Mouse (Mus musculus): Measurements from ENCODE around the gene Gm45711. TPM values are rescaled to one million over a fixed set of nuclear protein-coding genes. Genes with fewer than 3 reads are reported as not detected.
"Not testable (repeated sequence)": the region's sequence is repeated elsewhere in the genome, so short reads cannot be mapped to it uniquely, and the experiment has no call there.

The Gm45711 gene
- total and polyA plus RNA-seq, 3 experiments: not detected

- DNase-seq (ENCODE audit: low read depth, low spot score); H3K4me3 ChIP-seq (ENCODE audit: control insufficient read depth in 1 of 2, insufficient read depth in 1 of 2, low read depth in 2 of 2, low read length in 2 of 2); H3K4me1 ChIP-seq (ENCODE audit: control insufficient read depth in 1 of 2, insufficient read depth in 2 of 2, low read length in 2 of 2); H3K79me2 ChIP-seq (ENCODE audit: control insufficient read depth, insufficient read depth, low read length, poor library complexity); H3K9me3 ChIP-seq (replicated peaks; ENCODE audit: insufficient read depth, low read length); H3K9ac ChIP-seq (ENCODE audit: control insufficient read depth, low read depth, low read length, poor library complexity, severe bottlenecking); H3K27me3 ChIP-seq (ENCODE audit: control insufficient read depth in 1 of 2, insufficient read depth in 2 of 2, low read length in 2 of 2); H3K36me3 ChIP-seq (ENCODE audit: control insufficient read depth in 1 of 2, insufficient read depth in 2 of 2, low read length in 2 of 2); H3K27ac ChIP-seq (ENCODE audit: control insufficient read depth, low read depth, low read length): not testable (repeated sequence)
Observed at GRCm38 (mm10) chr8:104261802-104262201, 48.1 kb downstream of the Gm45711 start.

- peak; percentile 67 for DNase-seq (ENCODE audit: low read depth, low spot score)
- TF ChIP-seq SMC3 (IDR thresholded peaks at IDR 0.05; ENCODE audit: low read depth, low read length) (peak; percentile 64), MAX (IDR thresholded peaks at IDR 0.05; ENCODE audit: low read length) (no peak), RAD21 (IDR thresholded peaks at IDR 0.05; ENCODE audit: low read depth, low read length) (peak; percentile 42), ZC3H11A (IDR thresholded peaks at IDR 0.05; ENCODE audit: low read depth, low read length) (peak; percentile 25; the same call in 1 of the 2 replicates), E2F4 (IDR thresholded peaks at IDR 0.05; ENCODE audit: borderline replicate concordance, low read depth, low read length) (no peak), CTCF (IDR thresholded peaks at IDR 0.05 in 2 of 3, conservative IDR thresholded peaks at IDR 0.05 in 1 of 3; ENCODE audit: control insufficient read depth in 1 of 3, insufficient read depth in 1 of 3, low read depth in 2 of 3, low read length in 3 of 3, poor library complexity in 1 of 3, severe bottlenecking in 1 of 3) (peak; percentile 70 to 83 (median 78))
- peaks cover 4 to 17% of the 10 kb centered on the region in 2 experiments for H3K4me1 ChIP-seq (ENCODE audit: control insufficient read depth in 1 of 2, insufficient read depth in 2 of 2, low read length in 2 of 2)
Observed at GRCm38 (mm10) chr8:104253016-104253415, 56.9 kb downstream of the Gm45711 start.

GRCm38 (mm10) chr8:104251461-104251860, 58.4 kb downstream of the Gm45711 start:
- Histone ChIP-seq H3K27me3 (ENCODE audit: control insufficient read depth in 1 of 2, insufficient read depth in 2 of 2, low read length in 2 of 2) (no peaks in the 10 kb centered on the region), H3K79me2 (ENCODE audit: control insufficient read depth, insufficient read depth, low read length, poor library complexity) (peaks cover 7% of the 10 kb centered on the region), H3K9ac (ENCODE audit: control insufficient read depth, low read depth, low read length, poor library complexity, severe bottlenecking) (peak overlapping the region; percentile 73), H3K9me3 (replicated peaks; ENCODE audit: insufficient read depth, low read length) (no peaks in the 10 kb centered on the region), H3K4me3 (ENCODE audit: control insufficient read depth in 1 of 2, insufficient read depth in 1 of 2, low read depth in 2 of 2, low read length in 2 of 2) (peak overlapping the region; percentile 78 to 84), H3K27ac (ENCODE audit: control insufficient read depth, low read depth, low read length) (no peak overlapping the region; the same call in 1 of the 2 replicates), H3K36me3 (ENCODE audit: control insufficient read depth in 1 of 2, insufficient read depth in 2 of 2, low read length in 2 of 2) (peaks cover 0 to 15% of the 10 kb centered on the region in 2 experiments; a peak in 2 of 4 replicates), H3K4me1 (ENCODE audit: control insufficient read depth in 1 of 2, insufficient read depth in 2 of 2, low read length in 2 of 2) (peaks cover 4 to 25% of the 10 kb centered on the region in 2 experiments)
- DNase-seq (ENCODE audit: low read depth, low spot score): no peak
- no peak for TF ChIP-seq RAD21 (IDR thresholded peaks at IDR 0.05; ENCODE audit: low read depth, low read length)
- TF ChIP-seq MEF2A (IDR thresholded peaks at IDR 0.05; ENCODE audit: extremely low read depth, insufficient replicate concordance, low read depth, low read length, poor library complexity, severe bottlenecking): no peak
- TF ChIP-seq GABPA (IDR thresholded peaks at IDR 0.05; ENCODE audit: low read depth, low read length): no peak
- no peak for TF ChIP-seq CTCF (IDR thresholded peaks at IDR 0.05 in 2 of 3, conservative IDR thresholded peaks at IDR 0.05 in 1 of 3; ENCODE audit: control insufficient read depth in 1 of 3, insufficient read depth in 1 of 3, low read depth in 2 of 3, low read length in 3 of 3, poor library complexity in 1 of 3, severe bottlenecking in 1 of 3)
- no peak for TF ChIP-seq CHD2 (IDR thresholded peaks at IDR 0.05; ENCODE audit: low read length)
- no peak for TF ChIP-seq TBP (IDR thresholded peaks at IDR 0.05; ENCODE audit: low read depth, low read length)
- TF ChIP-seq ELF1 (IDR thresholded peaks at IDR 0.05; ENCODE audit: low read depth, low read length): no peak
- TF ChIP-seq POLR2AphosphoS2 (IDR thresholded peaks at IDR 0.05; ENCODE audit: low read length): no peak
- no peak for TF ChIP-seq ZC3H11A (IDR thresholded peaks at IDR 0.05; ENCODE audit: low read depth, low read length)

More at GRCm38 (mm10) chr8:104253016-104253415, 56.9 kb downstream of the Gm45711 start:
- Histone ChIP-seq H3K79me2 (ENCODE audit: control insufficient read depth, insufficient read depth, low read length, poor library complexity) (peaks cover 2% of the 10 kb centered on the region), H3K9ac (ENCODE audit: control insufficient read depth, low read depth, low read length, poor library complexity, severe bottlenecking) (no peak overlapping the region), H3K9me3 (replicated peaks; ENCODE audit: insufficient read depth, low read length) (no peaks in the 10 kb centered on the region), H3K4me3 (ENCODE audit: control insufficient read depth in 1 of 2, insufficient read depth in 1 of 2, low read depth in 2 of 2, low read length in 2 of 2) (no peak overlapping the region), H3K36me3 (ENCODE audit: control insufficient read depth in 1 of 2, insufficient read depth in 2 of 2, low read length in 2 of 2) (peaks cover 2 to 13% of the 10 kb centered on the region in 2 experiments; a peak in 3 of 4 replicates), H3K27ac (ENCODE audit: control insufficient read depth, low read depth, low read length) (no peak overlapping the region), H3K27me3 (ENCODE audit: control insufficient read depth in 1 of 2, insufficient read depth in 2 of 2, low read length in 2 of 2) (no peaks in the 10 kb centered on the region)

Data from MEL (cell line).